Mouse (Mus musculus) C2C12 (cell line): ENCODE data around the gene Ppef2. TPM values are rescaled to one million over a fixed set of nuclear protein-coding genes. Genes with fewer than 3 reads are reported as not detected.

Experiments
- H3K27me3 ChIP-seq: one replicate; pipeline ENCODE4 v1.6.1; 2011; ENCODE audit not compliant: control insufficient read depth, insufficient read depth, insufficient read length
- H3K36me3 ChIP-seq: one replicate; pipeline ENCODE4 v1.6.1; 2011; ENCODE audit not compliant: control insufficient read depth, insufficient read depth
- H3K4me3 ChIP-seq: one replicate; pipeline ENCODE4 v1.5.1; 2011; ENCODE audit warnings: mild to moderate bottlenecking, control low read depth; ENCODE audit not compliant: poor library complexity, insufficient read depth, severe bottlenecking
- H3K79me2 ChIP-seq: one replicate; pipeline ENCODE4 v1.6.1; 2011; ENCODE audit not compliant: control insufficient read depth, insufficient read depth
- H3K79me3 ChIP-seq: one replicate; pipeline ENCODE4 v1.6.1; 2011; ENCODE audit warnings: low read depth, control low read depth
- H3ac ChIP-seq: one replicate; pipeline ENCODE3; 2011; ENCODE audit warnings: low read depth; ENCODE audit not compliant: control insufficient read depth, insufficient read length
- CEBPB ChIP-seq: IDR thresholded peaks from one replicate; pipeline ENCODE4 v1.6.1; 2011; ENCODE audit warnings: low read depth, mild to moderate bottlenecking, control low read depth, moderate library complexity
- CTCF ChIP-seq: IDR thresholded peaks from one replicate; pipeline ENCODE4 v1.5.1; 2011; ENCODE audit not compliant: control insufficient read depth, insufficient read depth, insufficient read length
- FOSL1 ChIP-seq: IDR thresholded peaks from one replicate; pipeline ENCODE4 v1.8.0; 2011; ENCODE audit warnings: mild to moderate bottlenecking, low read length; ENCODE audit not compliant: poor library complexity, insufficient read depth, severe bottlenecking
- MAX ChIP-seq: IDR thresholded peaks from one replicate; pipeline ENCODE4 v1.6.1; 2011; ENCODE audit warnings: mild to moderate bottlenecking, control low read depth
- MYOD1 ChIP-seq: IDR thresholded peaks from one replicate; pipeline ENCODE4 v1.6.1; 2011; ENCODE audit warnings: low read depth; ENCODE audit not compliant: control insufficient read depth, insufficient read length
- MYOG ChIP-seq: IDR thresholded peaks from one replicate; pipeline ENCODE4 v1.6.1; 2011; ENCODE audit not compliant: control insufficient read depth, insufficient read length; ENCODE audit errors: extremely low read depth
- USF1 ChIP-seq: IDR thresholded peaks from one replicate; pipeline ENCODE4 v1.6.1; 2011; ENCODE audit warnings: low read depth, mild to moderate bottlenecking, control low read depth, moderate library complexity
- polyA plus RNA-seq: library from polyadenylated mRNA; unstranded; fragments of >200 nt; fragmentation: generic; extraction: Trizol; gene quantifications from one replicate; pipeline ENCODE4 v1.2.1, GENCODE M21; 2012; ENCODE audit warnings: missing spikeins

The Ppef2 gene
- polyA plus RNA-seq, 1 experiment: not detected

DNA sequence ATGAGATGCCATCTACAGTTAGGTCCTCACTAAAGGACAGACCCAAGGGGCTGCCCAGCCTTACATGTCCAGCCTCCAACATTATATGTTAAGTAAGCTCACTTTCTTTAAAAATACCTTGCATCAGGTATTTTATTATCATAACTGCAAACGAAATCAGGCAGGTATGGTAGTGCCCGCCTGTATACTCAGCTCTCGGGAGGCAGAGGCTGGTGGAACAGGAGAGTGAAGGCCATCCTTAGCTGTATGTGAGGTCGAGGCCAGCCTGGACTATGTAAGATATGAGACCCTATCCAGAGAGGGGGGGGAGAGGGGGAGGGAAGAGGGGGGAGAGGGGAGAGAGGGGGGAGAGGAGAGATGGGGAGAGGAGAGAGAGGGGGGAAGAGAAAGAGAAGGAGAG is 22.7 kb downstream of the Ppef2 start:
- no peak for TF ChIP-seq FOSL1
- no peak for TF ChIP-seq CTCF
- TF ChIP-seq CEBPB: no peak
- TF ChIP-seq MAX: no peak
- TF ChIP-seq USF1: no peak
- TF ChIP-seq MYOD1: no peak
- no peak for TF ChIP-seq MYOG
- no peak overlapping the region for H3ac ChIP-seq
- H3K27me3 ChIP-seq: no peaks in the 10 kb centered on the region
- H3K79me2 ChIP-seq: no peaks in the 10 kb centered on the region
- H3K36me3 ChIP-seq: no peaks in the 10 kb centered on the region
- H3K4me3 ChIP-seq: no peak overlapping the region
- no peaks in the 10 kb centered on the region for H3K79me3 ChIP-seq

DNA sequence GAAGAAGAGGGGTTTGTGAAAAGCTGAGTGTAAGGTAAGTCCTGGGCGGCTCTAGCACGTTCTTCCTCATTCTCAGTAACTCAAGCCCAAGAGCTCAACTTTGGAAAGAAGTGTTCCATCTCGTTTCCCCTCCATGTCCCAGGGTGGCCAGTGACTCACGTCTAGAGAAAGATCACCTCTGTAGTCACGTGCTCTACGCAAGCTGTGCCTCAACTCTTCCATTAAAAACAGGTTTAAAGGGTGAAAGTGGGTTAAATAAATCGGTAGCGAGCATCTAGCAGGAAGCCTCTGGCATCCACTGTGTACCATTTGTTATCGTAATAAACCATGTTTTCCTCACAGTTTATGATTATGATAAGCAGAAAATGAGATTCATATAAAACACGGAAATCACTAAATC is 24.2 kb downstream of the Ppef2 start:
- no peak overlapping the region for H3K4me3 ChIP-seq

DNA sequence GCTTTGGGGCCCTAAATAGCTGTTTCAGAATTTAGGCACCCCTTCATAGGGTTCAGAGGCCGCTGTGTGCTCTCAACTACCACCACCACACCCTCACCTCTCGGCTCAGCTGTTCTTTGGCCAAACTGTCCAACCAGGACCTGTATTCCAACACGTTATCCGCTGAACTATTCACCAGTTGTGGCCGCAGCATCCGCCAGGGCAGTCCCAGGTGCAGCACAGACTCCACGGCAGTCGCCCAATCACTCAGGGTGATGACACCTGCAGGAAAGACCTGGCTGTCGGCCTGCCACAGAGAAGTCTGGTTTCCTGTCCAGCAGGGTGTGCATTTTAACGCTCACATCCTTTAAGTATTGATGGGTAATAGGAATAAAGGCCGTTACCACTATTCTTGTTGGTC is 25.8 kb downstream of the Ppef2 start:
- no peak overlapping the region for H3ac ChIP-seq
- H3K79me2 ChIP-seq: no peaks in the 10 kb centered on the region
- no peak overlapping the region for H3K4me3 ChIP-seq
- TF ChIP-seq MYOD1 (no peak), CTCF (no peak), FOSL1 (no peak), CEBPB (no peak), MAX (no peak), MYOG (no peak)
- H3K79me3 ChIP-seq: no peaks in the 10 kb centered on the region
- no peaks in the 10 kb centered on the region for H3K36me3 ChIP-seq
- no peaks in the 10 kb centered on the region for H3K27me3 ChIP-seq

More for the DNA sequence above, 24.2 kb downstream of the Ppef2 start:
- H3K79me3 ChIP-seq: no peaks in the 10 kb centered on the region
- H3ac ChIP-seq: no peak overlapping the region
- no peaks in the 10 kb centered on the region for H3K79me2 ChIP-seq
- TF ChIP-seq MYOG (no peak), CTCF (no peak), FOSL1 (no peak), CEBPB (no peak), MYOD1 (no peak), MAX (no peak), USF1 (no peak)
- no peaks in the 10 kb centered on the region for H3K36me3 ChIP-seq
- no peaks in the 10 kb centered on the region for H3K27me3 ChIP-seq

DNA sequence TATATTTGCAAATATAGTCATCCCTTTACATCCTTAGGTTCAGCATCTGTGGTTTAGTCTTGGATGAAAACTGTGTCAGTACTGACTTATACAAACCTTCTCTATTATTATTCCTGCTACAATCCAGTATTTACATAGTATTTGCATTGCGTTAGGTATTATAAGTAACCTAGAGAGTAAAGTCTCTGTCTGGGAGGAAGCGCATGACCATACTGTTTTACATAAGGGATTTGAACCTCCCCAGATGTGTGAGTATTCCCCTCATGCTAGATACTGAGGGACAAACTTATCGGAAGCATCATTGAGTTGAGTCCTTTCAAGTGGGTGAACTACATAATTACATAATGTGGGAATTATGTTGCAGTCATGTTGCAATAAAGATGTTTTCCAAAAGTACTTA is 26.6 kb downstream of the Ppef2 start:
- H3K79me2 ChIP-seq: no peaks in the 10 kb centered on the region
- H3ac ChIP-seq: no peak overlapping the region
- no peak overlapping the region for H3K4me3 ChIP-seq
- TF ChIP-seq MAX (no peak), USF1 (no peak), MYOD1 (no peak), FOSL1 (no peak), CTCF (no peak), CEBPB (no peak), MYOG (no peak)
- H3K27me3 ChIP-seq: no peaks in the 10 kb centered on the region
- no peaks in the 10 kb centered on the region for H3K36me3 ChIP-seq
- H3K79me3 ChIP-seq: no peaks in the 10 kb centered on the region

DNA sequence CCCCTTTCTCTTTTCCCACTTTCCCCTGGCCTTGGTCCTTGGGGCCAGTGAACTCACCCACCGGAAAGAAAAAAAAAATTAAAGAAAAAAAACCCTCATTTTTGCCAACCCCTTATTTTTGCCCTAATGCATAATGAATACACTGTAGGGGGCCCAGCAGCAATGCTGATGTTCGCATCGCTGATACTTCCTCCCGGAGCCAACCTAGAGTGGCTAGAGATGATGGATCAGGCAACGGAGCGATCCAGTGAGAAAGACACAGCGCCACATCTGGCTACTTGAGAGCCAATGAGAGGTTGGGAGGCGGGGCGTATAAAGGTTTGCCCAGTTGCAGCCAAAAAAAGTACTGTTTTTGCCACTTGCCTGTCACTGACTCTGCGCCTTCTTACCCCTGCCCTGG is 27.3 kb downstream of the Ppef2 start:
- H3K36me3 ChIP-seq: no peaks in the 10 kb centered on the region

GRCm38 (mm10) chr5:92227782-92228181 is 28.3 kb downstream of the Ppef2 start:
- no peak overlapping the region for H3ac ChIP-seq
- H3K4me3 ChIP-seq: no peak overlapping the region
- H3K36me3 ChIP-seq: no peaks in the 10 kb centered on the region
- no peaks in the 10 kb centered on the region for H3K27me3 ChIP-seq
- no peaks in the 10 kb centered on the region for H3K79me2 ChIP-seq
- TF ChIP-seq CEBPB (no peak), USF1 (no peak), MAX (no peak), MYOD1 (no peak)
- no peaks in the 10 kb centered on the region for H3K79me3 ChIP-seq

More for the DNA sequence above, 27.3 kb downstream of the Ppef2 start:
- Histone ChIP-seq H3K4me3 (no peak overlapping the region), H3K79me3 (no peaks in the 10 kb centered on the region), H3K27me3 (no peaks in the 10 kb centered on the region), H3K79me2 (no peaks in the 10 kb centered on the region), H3ac (no peak overlapping the region)
- TF ChIP-seq USF1 (no peak), CTCF (no peak), MYOG (no peak), MYOD1 (no peak), MAX (no peak), CEBPB (no peak), FOSL1 (no peak)

- H3K36me3 ChIP-seq: no peaks in the 10 kb centered on the region
- no peak for TF ChIP-seq FOSL1
- TF ChIP-seq MYOG: no peak
- no peak for TF ChIP-seq CTCF
- no peak for TF ChIP-seq MYOD1
- TF ChIP-seq USF1: no peak
- no peak for TF ChIP-seq MAX
- TF ChIP-seq CEBPB: no peak
- H3ac ChIP-seq: peak overlapping the region; percentile 28
- no peaks in the 10 kb centered on the region for H3K27me3 ChIP-seq
- H3K79me3 ChIP-seq: no peaks in the 10 kb centered on the region
- H3K79me2 ChIP-seq: no peaks in the 10 kb centered on the region
- no peak overlapping the region for H3K4me3 ChIP-seq
Measured at GRCm38 (mm10) chr5:92220287-92220902, 35.7 kb downstream of the Ppef2 start.
